Mouse (Mus musculus) embryonic facial prominence, embryonic 15.5 days (tissue): ENCODE measurements around the gene Kng2. TPM values are rescaled to one million over a fixed set of nuclear protein-coding genes. Genes with fewer than 3 reads are reported as not detected.
"Not testable (repeated sequence)": the region's sequence is repeated elsewhere in the genome, so short reads cannot be mapped to it uniquely, and the experiment has no call there.

Source experiments
- ATAC-seq: fragments of 200-750 bp; cut with Nextera tagmentation; 2 replicates; pipeline ENCODE4 v1.8.0; 2017; ENCODE audit warnings: low read depth, moderate TSS enrichment; ENCODE audit not compliant: insufficient number of reproducible peaks, low FRiP score, low TSS enrichment
- H3K27ac ChIP-seq: fragments of 300-500 bp; sonication (generic); replicated peaks from 2 replicates; pipeline ENCODE4 v1.5.1; 2015; ENCODE audit warnings: mild to moderate bottlenecking, inconsistent platforms
- H3K27me3 ChIP-seq: fragments of 300-500 bp; sonication (generic); 2 replicates; pipeline ENCODE4 v1.6.1; 2015; ENCODE audit warnings: inconsistent platforms
- H3K36me3 ChIP-seq: fragments of 300-500 bp; sonication (generic); 2 replicates; pipeline ENCODE4 v1.6.1; 2015; ENCODE audit warnings: mild to moderate bottlenecking, inconsistent platforms
- H3K4me1 ChIP-seq: fragments of 300-500 bp; sonication (generic); 2 replicates; pipeline ENCODE4 v1.6.1; 2015; ENCODE audit warnings: inconsistent platforms
- H3K4me2 ChIP-seq: fragments of 300-500 bp; sonication (generic); replicated peaks from 2 replicates; pipeline ENCODE4 v1.6.1; 2015; ENCODE audit warnings: mild to moderate bottlenecking, inconsistent platforms
- H3K4me3 ChIP-seq: fragments of 300-500 bp; sonication (generic); replicated peaks from 2 replicates; pipeline ENCODE4 v1.5.1; 2015; ENCODE audit warnings: mild to moderate bottlenecking, inconsistent platforms
- H3K9ac ChIP-seq: fragments of 300-500 bp; sonication (generic); 2 replicates; pipeline ENCODE4 v1.6.1; 2015; ENCODE audit warnings: inconsistent platforms
- H3K9me3 ChIP-seq: fragments of 300-500 bp; sonication (generic); replicated peaks from 2 replicates; pipeline ENCODE4 v1.6.1; 2016; ENCODE audit warnings: inconsistent platforms
- WGBS: fragments of 180-500 bp; shearing (Covaris S2); methylation state at CpG from one replicate; pipeline ENCODE4 v1.1.7; 2015; 5-methylcytosine and 5-hydroxymethylcytosine counted together
- polyA plus RNA-seq: library from polyadenylated mRNA; unstranded; fragments of >200 nt; fragmentation: Nextera tagmentation; extraction: Ambion mirVana; gene quantifications from 2 replicates; pipeline ENCODE4 v1.2.1, GENCODE M21; 2015

The Kng2 gene
- polyA plus RNA-seq: 0.83 and 0.98 TPM in 2 replicates

DNA sequence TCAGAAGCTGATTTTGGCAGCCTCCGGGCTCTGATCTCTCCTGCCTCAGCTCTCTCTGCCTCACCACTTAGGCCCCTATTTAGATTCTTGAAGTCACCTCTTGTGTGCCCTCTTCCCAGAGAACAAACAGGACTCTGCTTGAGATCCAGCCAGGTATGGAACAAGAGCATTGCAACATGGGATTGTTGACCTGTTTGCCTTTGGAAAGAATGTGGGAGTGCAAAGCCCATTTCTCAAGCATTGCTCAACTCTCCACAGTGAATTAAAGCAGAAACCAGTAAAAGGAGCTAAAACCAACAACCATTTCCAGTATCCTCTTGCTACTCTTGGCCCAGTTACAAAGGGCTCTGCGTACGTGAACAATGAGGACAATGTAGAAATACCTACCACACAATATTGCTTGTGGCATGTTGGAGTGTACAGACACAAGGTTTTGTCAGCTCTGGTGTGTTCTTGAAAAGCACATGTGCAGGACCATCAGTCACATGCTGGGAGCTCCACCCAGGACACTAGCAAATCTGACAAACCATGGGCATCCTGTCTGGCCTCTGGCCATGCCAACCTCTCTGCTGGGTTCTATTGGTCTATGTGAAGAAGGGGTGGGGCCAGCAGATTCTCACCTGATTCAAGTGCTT is at the start of gene Kng2:
Kng2 (minus strand) TSS at position 517 of the 635 bp plus-strand sequence.
- H3K9ac ChIP-seq, H3K27ac ChIP-seq, H3K4me3 ChIP-seq, H3K9me3 ChIP-seq, ATAC-seq, H3K4me2 ChIP-seq, H3K4me1 ChIP-seq, H3K27me3 ChIP-seq, H3K36me3 ChIP-seq: not testable (repeated sequence)
- 90% methylated on average over 3 of the region's 3 CpGs for WGBS

DNA sequence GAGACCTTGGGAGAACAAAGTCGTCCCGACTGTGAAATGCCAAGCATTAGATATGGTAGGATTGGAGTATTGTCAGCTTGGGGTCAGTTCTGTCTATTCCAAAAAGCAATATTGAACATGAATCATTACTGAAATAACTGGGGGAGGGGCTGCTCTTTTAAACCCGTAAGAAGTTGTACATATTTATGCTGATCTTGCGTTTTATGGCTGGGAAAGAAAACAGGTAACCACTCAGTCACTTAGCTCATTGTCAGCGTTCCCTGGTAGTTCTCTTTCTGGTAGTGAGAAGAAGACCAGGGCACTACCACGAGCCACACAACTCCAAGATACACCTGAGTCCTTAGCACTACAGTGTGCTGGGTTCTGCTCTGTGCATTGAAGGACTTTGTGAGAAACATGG is 48.2 kb upstream of the Kng2 start:
- not testable (repeated sequence) for H3K4me1 ChIP-seq, H3K27me3 ChIP-seq, H3K9me3 ChIP-seq, H3K9ac ChIP-seq, H3K4me2 ChIP-seq, ATAC-seq, H3K27ac ChIP-seq, H3K4me3 ChIP-seq, H3K36me3 ChIP-seq
- WGBS: 78% methylated on average over 6 of the region's 6 CpGs

- H3K9me3 ChIP-seq, H3K4me1 ChIP-seq, H3K9ac ChIP-seq, H3K4me2 ChIP-seq, H3K27me3 ChIP-seq, H3K27ac ChIP-seq, ATAC-seq, H3K36me3 ChIP-seq, H3K4me3 ChIP-seq: not testable (repeated sequence)
- 85% methylated on average over 5 of the region's 5 CpGs for WGBS
These were observed 31.6 kb upstream of the Kng2 start for GRCm38 (mm10) chr16:23060781-23061325.

DNA sequence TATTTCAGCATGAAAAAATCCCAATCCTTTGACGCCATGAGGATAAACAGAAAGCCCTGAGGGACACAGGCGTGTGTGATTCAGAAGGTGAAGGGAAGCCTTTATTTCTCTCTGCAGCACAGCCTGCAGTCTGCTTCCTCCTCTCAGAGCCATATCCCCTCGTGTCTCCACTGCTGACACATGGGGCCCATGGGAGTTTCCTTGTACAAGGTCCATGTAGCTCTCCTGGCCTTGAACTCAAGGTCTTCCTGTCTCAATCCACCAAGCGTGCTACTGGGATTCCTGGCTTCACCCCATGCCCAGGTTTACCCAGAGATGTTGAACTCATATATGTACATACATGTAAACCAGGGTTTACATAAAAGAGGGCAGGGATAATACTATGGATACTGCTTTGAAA is 30.3 kb upstream of the Kng2 start:
- H3K4me1 ChIP-seq, H3K9me3 ChIP-seq, H3K27me3 ChIP-seq, H3K9ac ChIP-seq, ATAC-seq, H3K4me2 ChIP-seq, H3K36me3 ChIP-seq, H3K4me3 ChIP-seq, H3K27ac ChIP-seq: not testable (repeated sequence)
- WGBS: 51% methylated on average over 4 of the region's 4 CpGs

GRCm38 (mm10) chr16:23057668-23058447 is 28.6 kb upstream of the Kng2 start, which contains the start of gene Kng1:
Kng1 (plus strand) TSS chr16:23057865.
- not testable (repeated sequence) for ATAC-seq, H3K36me3 ChIP-seq, H3K4me3 ChIP-seq, H3K9ac ChIP-seq, H3K4me1 ChIP-seq, H3K9me3 ChIP-seq, H3K27me3 ChIP-seq, H3K27ac ChIP-seq, H3K4me2 ChIP-seq
- 91% methylated on average over 1 of the region's 1 CpGs for WGBS

DNA sequence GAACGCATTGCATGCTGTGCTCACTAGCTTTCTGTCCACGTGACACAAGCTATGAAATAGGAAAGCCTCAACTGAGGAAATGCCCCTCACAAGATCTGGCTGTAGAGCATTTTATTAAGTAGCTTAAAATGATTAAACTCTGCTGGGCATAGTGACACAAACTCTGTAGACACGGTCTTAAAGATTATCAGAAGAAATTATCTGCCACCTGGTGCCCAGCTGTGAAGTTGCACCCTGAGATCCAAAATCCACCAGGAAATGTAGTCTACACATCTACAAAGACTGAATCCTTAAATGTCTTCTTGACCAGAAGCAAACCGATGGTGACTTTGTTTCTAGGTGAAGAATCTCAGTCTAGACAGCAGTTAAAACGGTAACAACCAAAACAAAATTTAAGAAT is 17.0 kb upstream of the Kng2 start:
- no peak overlapping the region for H3K4me2 ChIP-seq
- no peaks in the 10 kb centered on the region for H3K27me3 ChIP-seq
- no peaks in the 10 kb centered on the region for H3K36me3 ChIP-seq
- no peaks in the 10 kb centered on the region for H3K4me1 ChIP-seq
- no peak overlapping the region for H3K9ac ChIP-seq
- no peak overlapping the region for H3K4me3 ChIP-seq
- H3K27ac ChIP-seq: no peak overlapping the region
- WGBS: 62% methylated on average over 5 of the region's 5 CpGs
- H3K9me3 ChIP-seq: no peaks in the 10 kb centered on the region
- no peak for ATAC-seq

DNA sequence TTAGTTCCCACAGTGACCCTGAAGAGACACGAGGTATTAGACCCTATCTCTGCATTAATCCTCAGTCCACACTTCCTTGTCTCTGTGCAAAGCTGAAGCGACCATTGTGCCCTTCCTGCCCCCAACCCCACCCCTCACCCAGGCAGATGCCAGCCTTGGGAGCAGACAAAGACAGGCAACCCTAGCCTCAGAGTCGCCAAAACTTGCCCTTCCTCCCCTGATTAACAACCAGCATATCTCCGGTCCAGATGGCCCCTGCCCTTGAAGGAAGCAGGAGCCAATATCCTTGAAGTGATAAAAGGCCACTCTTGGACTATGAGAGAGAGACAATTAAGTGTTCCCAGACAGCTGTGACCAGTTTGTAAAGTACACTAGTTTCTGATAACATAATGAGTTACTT is 11.6 kb upstream of the Kng2 start:
- H3K4me2 ChIP-seq: no peak overlapping the region
- no peaks in the 10 kb centered on the region for H3K4me1 ChIP-seq
- no peak overlapping the region for H3K4me3 ChIP-seq
- H3K9me3 ChIP-seq: no peaks in the 10 kb centered on the region
- ATAC-seq: no peak
- H3K27me3 ChIP-seq: no peaks in the 10 kb centered on the region
- WGBS: 25% methylated on average over 4 of the region's 4 CpGs
- no peaks in the 10 kb centered on the region for H3K36me3 ChIP-seq
- H3K27ac ChIP-seq: no peak overlapping the region
- no peak overlapping the region for H3K9ac ChIP-seq

GRCm38 (mm10) chr16:23039281-23039680 is 10.0 kb upstream of the Kng2 start:
- H3K36me3 ChIP-seq: no peaks in the 10 kb centered on the region
- H3K27me3 ChIP-seq: no peaks in the 10 kb centered on the region
- ATAC-seq: no peak
- no peak overlapping the region for H3K4me2 ChIP-seq
- no peak overlapping the region for H3K27ac ChIP-seq
- H3K9me3 ChIP-seq: no peaks in the 10 kb centered on the region
- 87% methylated on average over 4 of the region's 4 CpGs for WGBS
- H3K9ac ChIP-seq: no peak overlapping the region
- H3K4me3 ChIP-seq: no peak overlapping the region
- H3K4me1 ChIP-seq: no peaks in the 10 kb centered on the region

GRCm38 (mm10) chr16:23037744-23038143 is 8.5 kb upstream of the Kng2 start:
- Histone ChIP-seq H3K4me3 (no peak overlapping the region), H3K27me3 (no peaks in the 10 kb centered on the region), H3K36me3 (no peaks in the 10 kb centered on the region), H3K9ac (no peak overlapping the region), H3K4me1 (no peaks in the 10 kb centered on the region), H3K9me3 (no peaks in the 10 kb centered on the region), H3K4me2 (no peak overlapping the region), H3K27ac (no peak overlapping the region)
- no peak for ATAC-seq
- WGBS: 67% methylated on average over 7 of the region's 7 CpGs

- ATAC-seq: no peak
- Histone ChIP-seq H3K27ac (no peak overlapping the region), H3K27me3 (no peaks in the 10 kb centered on the region), H3K9me3 (no peaks in the 10 kb centered on the region), H3K4me2 (no peak overlapping the region), H3K36me3 (no peaks in the 10 kb centered on the region), H3K9ac (no peak overlapping the region), H3K4me3 (no peak overlapping the region), H3K4me1 (no peaks in the 10 kb centered on the region)
- WGBS: 90% methylated on average over 4 of the region's 4 CpGs
These were observed 4.4 kb upstream of the Kng2 start for GRCm38 (mm10) chr16:23033673-23034072.

- no peak overlapping the region for H3K9ac ChIP-seq
- H3K4me1 ChIP-seq: no peaks in the 10 kb centered on the region
- ATAC-seq: no peak
- no peaks in the 10 kb centered on the region for H3K27me3 ChIP-seq
- no peaks in the 10 kb centered on the region for H3K9me3 ChIP-seq
- whole genome bisulfite sequencing: 74% methylated on average over 5 of the region's 5 CpGs
- no peak overlapping the region for H3K4me2 ChIP-seq
- no peak overlapping the region for H3K4me3 ChIP-seq
- H3K36me3 ChIP-seq: no peaks in the 10 kb centered on the region
- H3K27ac ChIP-seq: no peak overlapping the region
These were observed 1.6 kb upstream of the Kng2 start for GRCm38 (mm10) chr16:23030673-23031435.
